Mouse (Mus musculus) G1E (cell line): ENCODE results near the gene Vamp3.

Experiments
- CTCF ChIP-seq: IDR thresholded peaks from 2 replicates; pipeline ENCODE4 v1.5.1; 2012; ENCODE audit warnings: low read depth, low read length, inconsistent platforms, mixed read lengths
- GATA1 ChIP-seq: IDR thresholded peaks from 2 replicates; pipeline ENCODE4 v1.6.1; 2012; ENCODE audit warnings: borderline replicate concordance, low read length, inconsistent platforms, mixed read lengths

DNA sequence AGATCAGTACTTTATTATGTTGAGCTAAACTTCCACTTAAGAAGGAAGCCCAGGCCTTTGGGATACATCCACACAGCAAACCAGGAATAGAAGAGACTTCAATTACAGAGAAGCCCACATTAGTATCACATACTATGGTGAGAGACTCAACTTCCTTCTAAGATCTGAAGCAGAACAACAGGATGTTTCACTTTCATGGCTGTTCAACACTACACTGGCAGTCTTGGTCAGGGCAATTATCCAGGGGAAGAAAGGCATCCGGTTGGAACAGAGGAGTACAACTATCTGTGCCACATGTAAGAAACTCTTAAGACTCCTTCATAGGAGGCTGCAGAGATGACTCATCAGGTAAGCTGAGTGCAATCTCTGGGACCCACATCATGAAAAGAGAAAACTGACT, 6.6 kb downstream of the Vamp3 start:
- no peak for TF ChIP-seq CTCF
- TF ChIP-seq GATA1: no peak
